ENCODE assay signal across 25 mouse cellular contexts in genomic region chr17:49771703-49772315, GRCm38 (mm10).
DNase-seq lines count a peak whose midpoint lies in the region; ATAC-seq and TF ChIP-seq lines count a peak whose summit lies in the region.
"Had no signal": no experiment of that assay in that cellular context is flagged by ENCODE, and none has a peak within 500 bp of the region (broad histone marks: within the 10 kb centered on the region; RNA-seq: fewer than 3 reads in every experiment).

No protein-coding gene starts in this region.

- WGBS in forebrain, embryonic 15.5 days = 65% methylated on average over 10 of the region's 10 CpGs
- 82% methylated on average over 10 of the region's 10 CpGs for WGBS in forebrain, embryonic 11.5 days
- WGBS in limb, embryonic 12.5 days = 49% methylated on average over 10 of the region's 10 CpGs
- 67% methylated on average over 10 of the region's 10 CpGs for WGBS in limb, embryonic 10.5 days

- no peaks in the 10 kb centered on the region for H3K36me3 ChIP-seq in forebrain, embryonic 15.5 days
- no peaks in the 10 kb centered on the region for H3K36me3 ChIP-seq in forebrain, embryonic 11.5 days (ENCODE audit: control insufficient read depth, insufficient read depth, low read length)
- no peaks in the 10 kb centered on the region for H3K36me3 ChIP-seq in limb, embryonic 12.5 days
- no peaks in the 10 kb centered on the region for H3K36me3 ChIP-seq in limb, embryonic 10.5 days
- H3K36me3 ChIP-seq in CH12.LX (replicated peaks in 1 of 2; ENCODE audit: control insufficient read depth in 1 of 2, insufficient read depth in 1 of 2, low read length in 1 of 2) = no peaks in the 10 kb centered on the region
- H3K36me3 ChIP-seq: forebrain, embryonic 12.5 days; hindbrain, embryonic 13.5 days; neural tube, embryonic 13.5 days had no signal

- no peak for TF ChIP-seq CTCF in CH12.LX (conservative IDR thresholded peaks at IDR 0.05 in 1 of 2, IDR thresholded peaks at IDR 0.05 in 1 of 2; ENCODE audit: low read depth in 2 of 2, low read length in 2 of 2)

- H3K9ac ChIP-seq in forebrain, embryonic 15.5 days (replicated peaks) = no peak overlapping the region
- no peak overlapping the region for H3K9ac ChIP-seq in forebrain, embryonic 11.5 days (ENCODE audit: low read length)
- no peak overlapping the region for H3K9ac ChIP-seq in limb, embryonic 12.5 days (replicated peaks)
- no peak overlapping the region for H3K9ac ChIP-seq in CH12.LX (ENCODE audit: insufficient read depth, low read depth)
- H3K9ac ChIP-seq: forebrain, embryonic 12.5 days; hindbrain, embryonic 13.5 days; neural tube, embryonic 13.5 days had no signal

- no peaks in the 10 kb centered on the region for H3K79me2 ChIP-seq in CH12.LX (replicated peaks; ENCODE audit: control insufficient read depth, extremely low read depth, insufficient read depth, poor library complexity, severe bottlenecking)

- H3K27me3 ChIP-seq in forebrain, embryonic 15.5 days = peaks cover 8% of the 10 kb centered on the region; the same call in 1 of the 2 replicates
- H3K27me3 ChIP-seq in forebrain, embryonic 11.5 days (ENCODE audit: control insufficient read depth, insufficient read depth, low read length) = peaks cover 6% of the 10 kb centered on the region; the same call in 1 of the 2 replicates
- no peaks in the 10 kb centered on the region for H3K27me3 ChIP-seq in limb, embryonic 12.5 days
- H3K27me3 ChIP-seq in limb, embryonic 10.5 days (ENCODE audit: low read depth, poor library complexity, severe bottlenecking) = no peaks in the 10 kb centered on the region
- H3K27me3 ChIP-seq in CH12.LX (replicated peaks) = peaks cover 3% of the 10 kb centered on the region

- no peak for TF ChIP-seq POLR2A in CH12.LX (IDR thresholded peaks at IDR 0.05; ENCODE audit: low read depth, low read length)

- dilution Hi-C loops in CH12.LX (cut with MboI; ENCODE audit: extremely low pct_ligation_motif_present, extremely low pct_unique_long_range_greater_than_20kb, low sequenced_read_pairs) = no loop called here

- 0 out of 2 replicates have a peak, but pooled peaks have one; percentile 26 for ATAC-seq in forebrain, embryonic 15.5 days (replicated peaks)
- ATAC-seq in forebrain, embryonic 11.5 days (replicated peaks; ENCODE audit: low FRiP score) = no peak
- 0 out of 2 replicates have a peak, but pooled peaks have one; percentile 20 for ATAC-seq in limb, embryonic 12.5 days (ENCODE audit: insufficient number of reproducible peaks, insufficient read depth, low FRiP score, low TSS enrichment, low read depth)
- ATAC-seq: activated CD4-positive, CD25-positive, alpha-beta regulatory T cell, adult 4 months; intestine, postnatal 0 days; midbrain, embryonic 16.5 days had no signal

- intact Hi-C loops in left cerebral cortex, postnatal 10 days (cut with DNase I) = no loop called here

- no peak for TF ChIP-seq RAD21 in CH12.LX (IDR thresholded peaks at IDR 0.05; ENCODE audit: low read depth, low read length)

- no peak overlapping the region for H3K27ac ChIP-seq in forebrain, embryonic 15.5 days (replicated peaks)
- no peak overlapping the region for H3K27ac ChIP-seq in forebrain, embryonic 11.5 days (ENCODE audit: low read depth, low read length)
- H3K27ac ChIP-seq in limb, embryonic 12.5 days = peak overlapping the region; percentile 35
- H3K27ac ChIP-seq in limb, embryonic 10.5 days = no peak overlapping the region
- H3K27ac ChIP-seq in CH12.LX (ENCODE audit: insufficient read depth, low read depth) = no peak overlapping the region
- H3K27ac ChIP-seq: forebrain, embryonic 12.5 days; hindbrain, embryonic 13.5 days; neural tube, embryonic 13.5 days had no signal

- H3K4me2 ChIP-seq in forebrain, embryonic 15.5 days (replicated peaks) = no peak overlapping the region
- no peak overlapping the region for H3K4me2 ChIP-seq in forebrain, embryonic 11.5 days (ENCODE audit: low read depth, low read length, severe bottlenecking)
- H3K4me2 ChIP-seq in limb, embryonic 12.5 days = peak overlapping the region; percentile 6; the same call in 1 of the 2 replicates
- H3K4me2 ChIP-seq in CH12.LX (ENCODE audit: insufficient read depth, low read depth, poor library complexity, severe bottlenecking) = no peak overlapping the region
- H3K4me2 ChIP-seq: forebrain, embryonic 12.5 days; hindbrain, embryonic 13.5 days; liver, embryonic 11.5 days; midbrain, embryonic 11.5 days; neural tube, embryonic 13.5 days had no signal

- in situ Hi-C loops in CH12.LX (cut with MboI; ENCODE audit: low pct_ligation_motif_present, low pct_unique_long_range_greater_than_20kb, low sequenced_read_pairs) = no loop called here

- DNase-seq in forebrain, embryonic 11.5 days (ENCODE audit: low spot score) = no peak
- no peak for DNase-seq in limb, embryonic 10.5 days (ENCODE audit: low spot score)
- DNase-seq in CH12.LX (ENCODE audit: extremely low read depth) = no peak
- peak; percentile 68 for DNase-seq in gonadal fat pad, adult 2 months (ENCODE audit: low read depth)
- DNase-seq in left cerebral cortex, postnatal 10 days (ENCODE audit: extremely low spot score in 1 of 2, low spot score in 2 of 2) = no peak
- no peak for DNase-seq in layer of hippocampus, adult 9-11 months
- DNase-seq: adrenal gland, adult 8-10 months; cerebellum, adult 2 months; cerebellum, postnatal 14 days; gastrocnemius, postnatal 10 days; kidney, adult 9 months; kidney, postnatal 10 days; thymus, adult 2 months; thymus, postnatal 36 days had no signal

- peaks cover 11% of the 10 kb centered on the region for H3K4me1 ChIP-seq in forebrain, embryonic 15.5 days
- H3K4me1 ChIP-seq in forebrain, embryonic 11.5 days (replicated peaks; ENCODE audit: control insufficient read depth, insufficient read depth, low read length) = no peaks in the 10 kb centered on the region; the same call in 1 of the 2 replicates
- peaks cover 9% of the 10 kb centered on the region for H3K4me1 ChIP-seq in limb, embryonic 12.5 days (replicated peaks)
- H3K4me1 ChIP-seq in limb, embryonic 10.5 days = peaks cover 31% of the 10 kb centered on the region
- H3K4me1 ChIP-seq in CH12.LX (ENCODE audit: control insufficient read depth in 1 of 2, insufficient read depth in 2 of 2) = peaks cover 7 to 22% of the 10 kb centered on the region in 2 experiments

- no peak overlapping the region for H3K4me3 ChIP-seq in forebrain, embryonic 15.5 days
- no peak overlapping the region for H3K4me3 ChIP-seq in forebrain, embryonic 11.5 days (ENCODE audit: low read depth, low read length)
- no peak overlapping the region for H3K4me3 ChIP-seq in limb, embryonic 12.5 days (replicated peaks)
- H3K4me3 ChIP-seq in limb, embryonic 10.5 days = no peak overlapping the region
- no peak overlapping the region for H3K4me3 ChIP-seq in CH12.LX (replicated peaks in 1 of 3; ENCODE audit: low read depth in 2 of 3, low read length in 2 of 3, poor library complexity in 1 of 3)
- H3K4me3 ChIP-seq: forebrain, embryonic 12.5 days; hindbrain, embryonic 13.5 days; myocyte; neural tube, embryonic 13.5 days had no signal

- H3K9me3 ChIP-seq in forebrain, embryonic 15.5 days = no peaks in the 10 kb centered on the region
- no peaks in the 10 kb centered on the region for H3K9me3 ChIP-seq in forebrain, embryonic 11.5 days (ENCODE audit: control insufficient read depth, low read length)
- H3K9me3 ChIP-seq in limb, embryonic 12.5 days = no peaks in the 10 kb centered on the region
- no peaks in the 10 kb centered on the region for H3K9me3 ChIP-seq in limb, embryonic 10.5 days (replicated peaks)
- H3K9me3 ChIP-seq in CH12.LX (replicated peaks; ENCODE audit: low read length) = no peaks in the 10 kb centered on the region
- H3K9me3 ChIP-seq: forebrain, embryonic 12.5 days; hindbrain, embryonic 13.5 days; neural tube, embryonic 13.5 days had no signal

- no peak for TF ChIP-seq EP300 in CH12.LX (IDR thresholded peaks at IDR 0.05; ENCODE audit: low read length)

TF ChIP-seq in CH12.LX, 34 proteins besides CTCF, POLR2A, EP300 and RAD21:
- TF ChIP-seq NRF1 (IDR thresholded peaks at IDR 0.05; ENCODE audit: low read depth, low read length) = no peak
- TF ChIP-seq MEF2A (IDR thresholded peaks at IDR 0.05; ENCODE audit: borderline replicate concordance, low read depth, low read length) = peak; percentile 25; the same call in 1 of the 2 replicates
